Comparison of ENCODE assay signal across 8 mouse cellular contexts in the genomic region with DNA sequence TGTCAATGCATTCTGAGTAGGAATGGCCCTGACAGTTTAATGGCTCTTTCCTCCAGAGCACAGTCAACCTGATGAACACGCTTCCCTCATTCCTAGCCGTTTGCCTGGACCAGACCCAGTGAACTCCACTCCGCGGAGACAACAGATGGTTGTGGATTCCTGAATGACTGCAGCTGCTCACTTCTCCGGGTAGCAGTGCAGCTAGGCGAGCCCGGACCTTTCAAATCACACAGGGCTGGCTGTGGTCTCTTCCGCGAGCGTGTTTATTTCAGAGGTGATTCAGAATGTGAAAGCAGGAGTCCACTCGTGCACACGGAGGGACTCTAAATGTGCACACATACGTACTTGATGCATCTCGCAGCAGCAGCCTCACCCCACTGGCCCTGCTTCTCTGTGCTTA. TPM values are rescaled to one million over a fixed set of nuclear protein-coding genes. Genes with fewer than 3 reads are reported as not detected.
A peak's percentile ranks its signal among the peaks of the same experiment; 100 is the strongest.
DNase-seq lines count a peak whose midpoint lies in the region; ATAC-seq lines count a peak whose summit lies in the region.
"Had no signal": no experiment of that assay in that cellular context is flagged by ENCODE, and none has a peak within 500 bp of the region (broad histone marks: within the 10 kb centered on the region; RNA-seq: fewer than 3 reads in every experiment).

No protein-coding gene starts in this region.

- H3K9me3 ChIP-seq in heart, embryonic 16.5 days (replicated peaks; ENCODE audit: control insufficient read depth, low read length): no peaks in the 10 kb centered on the region
- H3K9me3 ChIP-seq in heart, embryonic 12.5 days (replicated peaks): no peaks in the 10 kb centered on the region
- no peaks in the 10 kb centered on the region for H3K9me3 ChIP-seq in midbrain, embryonic 13.5 days
- no peaks in the 10 kb centered on the region for H3K9me3 ChIP-seq in midbrain, embryonic 11.5 days (ENCODE audit: control insufficient read depth, low read length)
- no peaks in the 10 kb centered on the region for H3K9me3 ChIP-seq in hindbrain, embryonic 14.5 days (ENCODE audit: control insufficient read depth, low read length)
- H3K9me3 ChIP-seq in neural tube, embryonic 15.5 days (replicated peaks): no peaks in the 10 kb centered on the region

- peak overlapping the region; percentile 37 for H3K4me2 ChIP-seq in heart, embryonic 16.5 days (ENCODE audit: low read depth, low read length)
- no peak overlapping the region for H3K4me2 ChIP-seq in heart, embryonic 12.5 days
- H3K4me2 ChIP-seq in midbrain, embryonic 13.5 days (replicated peaks): no peak overlapping the region; the same call in 1 of the 2 replicates
- no peak overlapping the region for H3K4me2 ChIP-seq in midbrain, embryonic 11.5 days
- no peak overlapping the region; the same call in 1 of the 2 replicates for H3K4me2 ChIP-seq in hindbrain, embryonic 14.5 days (replicated peaks)
- H3K4me2 ChIP-seq in neural tube, embryonic 15.5 days: peak overlapping the region; percentile 32

- H3K36me3 ChIP-seq in heart, embryonic 16.5 days (ENCODE audit: control insufficient read depth, insufficient read depth): peaks cover 5% of the 10 kb centered on the region; the same call in 1 of the 2 replicates
- H3K36me3 ChIP-seq in heart, embryonic 12.5 days: peaks cover 7% of the 10 kb centered on the region
- no peaks in the 10 kb centered on the region for H3K36me3 ChIP-seq in midbrain, embryonic 13.5 days
- no peaks in the 10 kb centered on the region for H3K36me3 ChIP-seq in midbrain, embryonic 11.5 days (ENCODE audit: control insufficient read depth, insufficient read depth, low read length)
- H3K36me3 ChIP-seq in hindbrain, embryonic 14.5 days (replicated peaks; ENCODE audit: control insufficient read depth, insufficient read depth): no peaks in the 10 kb centered on the region
- H3K36me3 ChIP-seq in neural tube, embryonic 15.5 days: no peaks in the 10 kb centered on the region

- no peak for DNase-seq in midbrain, embryonic 11.5 days (ENCODE audit: low spot score, missing footprints)
- DNase-seq in hindbrain, embryonic 14.5 days (ENCODE audit: low spot score): no peak
- DNase-seq in layer of hippocampus, postnatal 36 days: no peak
- DNase-seq: layer of hippocampus, adult 9-11 months had no signal

- H3K9ac ChIP-seq in heart, embryonic 16.5 days (ENCODE audit: low read length): peak overlapping the region; percentile 49
- H3K9ac ChIP-seq in heart, embryonic 12.5 days: no peak overlapping the region
- H3K9ac ChIP-seq in midbrain, embryonic 13.5 days (replicated peaks): no peak overlapping the region
- H3K9ac ChIP-seq in midbrain, embryonic 11.5 days (ENCODE audit: low read length): no peak overlapping the region
- peak overlapping the region; percentile 16; the same call in 1 of the 2 replicates for H3K9ac ChIP-seq in hindbrain, embryonic 14.5 days
- H3K9ac ChIP-seq in neural tube, embryonic 15.5 days (replicated peaks): no peak overlapping the region

- peaks cover 37% of the 10 kb centered on the region for H3K4me1 ChIP-seq in heart, embryonic 16.5 days (ENCODE audit: control insufficient read depth, insufficient read depth, low read length)
- peaks cover 42% of the 10 kb centered on the region for H3K4me1 ChIP-seq in heart, embryonic 12.5 days (replicated peaks)
- H3K4me1 ChIP-seq in midbrain, embryonic 13.5 days (replicated peaks): peaks cover 12% of the 10 kb centered on the region; the same call in 1 of the 2 replicates
- no peaks in the 10 kb centered on the region; the same call in 1 of the 2 replicates for H3K4me1 ChIP-seq in midbrain, embryonic 11.5 days (ENCODE audit: control insufficient read depth, insufficient read depth, low read length)
- 0 out of 2 replicates have a peak, but pooled peaks cover 11% of the 10 kb centered on the region for H3K4me1 ChIP-seq in hindbrain, embryonic 14.5 days (replicated peaks; ENCODE audit: control insufficient read depth, insufficient read depth, low read length)
- H3K4me1 ChIP-seq in neural tube, embryonic 15.5 days: peaks cover 15% of the 10 kb centered on the region

- H3K27me3 ChIP-seq in heart, embryonic 16.5 days (ENCODE audit: control insufficient read depth, insufficient read depth, low read length): no peaks in the 10 kb centered on the region
- H3K27me3 ChIP-seq in heart, embryonic 12.5 days (replicated peaks): no peaks in the 10 kb centered on the region
- no peaks in the 10 kb centered on the region for H3K27me3 ChIP-seq in midbrain, embryonic 13.5 days
- no peaks in the 10 kb centered on the region for H3K27me3 ChIP-seq in midbrain, embryonic 11.5 days (ENCODE audit: control insufficient read depth, insufficient read depth, low read length)
- H3K27me3 ChIP-seq in hindbrain, embryonic 14.5 days (ENCODE audit: control insufficient read depth, insufficient read depth, low read length): no peaks in the 10 kb centered on the region
- H3K27me3 ChIP-seq in neural tube, embryonic 15.5 days (replicated peaks): no peaks in the 10 kb centered on the region

- WGBS in heart, embryonic 16.5 days: 42% methylated on average over 14 of the region's 14 CpGs
- 65% methylated on average over 14 of the region's 14 CpGs for WGBS in heart, embryonic 12.5 days
- 54% methylated on average over 14 of the region's 14 CpGs for WGBS in midbrain, embryonic 13.5 days
- WGBS in midbrain, embryonic 11.5 days: 72% methylated on average over 14 of the region's 14 CpGs
- 46% methylated on average over 14 of the region's 14 CpGs for WGBS in hindbrain, embryonic 14.5 days
- WGBS in neural tube, embryonic 15.5 days: 29% methylated on average over 14 of the region's 14 CpGs

- peak overlapping the region; percentile 54 for H3K27ac ChIP-seq in heart, embryonic 16.5 days (ENCODE audit: low read length)
- no peak overlapping the region for H3K27ac ChIP-seq in heart, embryonic 12.5 days (ENCODE audit: poor library complexity, severe bottlenecking)
- H3K27ac ChIP-seq in midbrain, embryonic 13.5 days: no peak overlapping the region
- H3K27ac ChIP-seq in midbrain, embryonic 11.5 days (ENCODE audit: low read depth, low read length): no peak overlapping the region
- H3K27ac ChIP-seq in hindbrain, embryonic 14.5 days: peak overlapping the region; percentile 62
- no peak overlapping the region for H3K27ac ChIP-seq in neural tube, embryonic 15.5 days (replicated peaks)

- no peak overlapping the region for H3K4me3 ChIP-seq in heart, embryonic 16.5 days (ENCODE audit: low read length)
- no peak overlapping the region for H3K4me3 ChIP-seq in heart, embryonic 12.5 days
- no peak overlapping the region for H3K4me3 ChIP-seq in midbrain, embryonic 13.5 days (replicated peaks)
- no peak overlapping the region for H3K4me3 ChIP-seq in midbrain, embryonic 11.5 days (ENCODE audit: low read depth, low read length)
- no peak overlapping the region for H3K4me3 ChIP-seq in hindbrain, embryonic 14.5 days (replicated peaks; ENCODE audit: low read length)
- H3K4me3 ChIP-seq in neural tube, embryonic 15.5 days (replicated peaks): no peak overlapping the region

- ATAC-seq in heart, embryonic 16.5 days (replicated peaks; ENCODE audit: extremely low read depth, insufficient read depth, low FRiP score): no peak
- no peak; the same call in 1 of the 2 replicates for ATAC-seq in heart, embryonic 12.5 days (ENCODE audit: insufficient number of reproducible peaks, low FRiP score)
- 0 out of 2 replicates have a peak, but pooled peaks have one; percentile 30 for ATAC-seq in midbrain, embryonic 13.5 days
- ATAC-seq in midbrain, embryonic 11.5 days (ENCODE audit: low FRiP score): no peak
- no peak for ATAC-seq in hindbrain, embryonic 14.5 days (ENCODE audit: low FRiP score)
- ATAC-seq in neural tube, embryonic 15.5 days (ENCODE audit: low FRiP score): peak; percentile 50; the same call in 1 of the 2 replicates

RNA-seq across cellular contexts. Expression of a gene that starts 32.4 kb away (rescaled TPM):
- 29.6 and 30.1 TPM in 2 replicates for polyA plus RNA-seq in heart, embryonic 16.5 days (2015; fragmentation: Nextera tagmentation; extraction: Ambion mirVana)
- 24.8 and 29.4 TPM in 2 replicates for polyA plus RNA-seq in heart, embryonic 12.5 days (2016; fragmentation: Nextera tagmentation; extraction: Ambion mirVana)
- polyA plus RNA-seq in midbrain, embryonic 13.5 days (2015; fragmentation: Nextera tagmentation; extraction: Ambion mirVana): 0.55 and 0.86 TPM in 2 replicates
- polyA plus RNA-seq in midbrain, embryonic 11.5 days (2014; fragmentation: Nextera tagmentation; extraction: Ambion mirVana): 0.17 and 0.33 TPM in 2 replicates
- 0.28 and 0.60 TPM in 2 replicates for polyA plus RNA-seq in hindbrain, embryonic 14.5 days (2014; fragmentation: Nextera tagmentation; extraction: Ambion mirVana)
- polyA plus RNA-seq in neural tube, embryonic 15.5 days (2015; fragmentation: Nextera tagmentation; extraction: Ambion mirVana): 0.19 and 0.22 TPM in 2 replicates
- total RNA-seq in layer of hippocampus, postnatal 36 days (2021): under 1 TPM; 0.35 to 0.40 TPM

Comparison
In these comparisons a context has a peak if more than half of its experiments do, and no peak if none do; other contexts are left out.
1. ATAC-seq: peak in midbrain, embryonic 13.5 days (single experiment) and neural tube, embryonic 15.5 days (single experiment); none in heart, embryonic 16.5 days (single experiment), heart, embryonic 12.5 days (single experiment), midbrain, embryonic 11.5 days (single experiment) and hindbrain, embryonic 14.5 days (single experiment).
2. H3K27ac ChIP-seq: peak in heart, embryonic 16.5 days (single experiment) and hindbrain, embryonic 14.5 days (single experiment); none in heart, embryonic 12.5 days (single experiment), midbrain, embryonic 13.5 days (single experiment), midbrain, embryonic 11.5 days (single experiment) and neural tube, embryonic 15.5 days (single experiment).
3. H3K4me2 ChIP-seq: peak in heart, embryonic 16.5 days (single experiment) and neural tube, embryonic 15.5 days (single experiment); none in heart, embryonic 12.5 days (single experiment), midbrain, embryonic 13.5 days (single experiment), midbrain, embryonic 11.5 days (single experiment) and hindbrain, embryonic 14.5 days (single experiment).
4. H3K9ac ChIP-seq: peak in heart, embryonic 16.5 days (single experiment) and hindbrain, embryonic 14.5 days (single experiment); none in heart, embryonic 12.5 days (single experiment), midbrain, embryonic 13.5 days (single experiment), midbrain, embryonic 11.5 days (single experiment) and neural tube, embryonic 15.5 days (single experiment).
5. RNA of a gene that starts 32.4 kb away (polyA plus RNA-seq): 29.6 to 30.1 TPM in heart, embryonic 16.5 days and 24.8 to 29.4 TPM in heart, embryonic 12.5 days; 0.55 to 0.86 TPM in midbrain, embryonic 13.5 days, 0.17 to 0.33 TPM in midbrain, embryonic 11.5 days, 0.28 to 0.60 TPM in hindbrain, embryonic 14.5 days and 0.19 to 0.22 TPM in neural tube, embryonic 15.5 days; every median in the first group is over 10 times any median in the second.